Mouse (Mus musculus) gastrocnemius, postnatal 4 days (tissue): ENCODE measurements around the gene Taf9b. TPM values are rescaled to one million over a fixed set of nuclear protein-coding genes. Genes with fewer than 3 reads are reported as not detected.

ENCODE experiments used
- total RNA-seq, 2 experiments: library from RNA; stranded (reverse); gene quantifications; 2 replicates each; pipeline ENCODE4 v1.2.3; 2021

The Taf9b gene
- total RNA-seq, 2 experiments from 2014 or later: 7.7 to 7.8 TPM

Other genes starting within 250 kb of the Taf9b start
- 10 to 100 TPM; 36.7 to 37.3 TPM for gene Magt1, start 209.3 kb downstream of the Taf9b start, total RNA-seq
- 100 to 1,000 TPM; 568 to 633 TPM for gene Cox7b, start 205.5 kb downstream of the Taf9b start, total RNA-seq
- gene Atp7a, start 193.9 kb downstream of the Taf9b start, total RNA-seq: 10 to 100 TPM; 24.9 to 25.9 TPM
- gene Tlr13, start 78.0 kb downstream of the Taf9b start, total RNA-seq: 1 to 10 TPM; 1.8 to 1.9 TPM
- gene Pgk1, start 34.1 kb downstream of the Taf9b start, total RNA-seq: 100 to 1,000 TPM; 561 to 647 TPM
- 1 to 10 TPM in 1 of 2 experiments, not detected in 1; 4.9 TPM for gene Fnd3c2, start 34.2 kb upstream of the Taf9b start, total RNA-seq